Mouse (Mus musculus): ENCODE results near the gene Ppih. TPM values are rescaled to one million over a fixed set of nuclear protein-coding genes. Genes with fewer than 3 reads are reported as not detected.

The Ppih gene
- 9.1 and 9.5 TPM in 2 replicates for polyA plus RNA-seq (2012; rRNA removed)

DNA sequence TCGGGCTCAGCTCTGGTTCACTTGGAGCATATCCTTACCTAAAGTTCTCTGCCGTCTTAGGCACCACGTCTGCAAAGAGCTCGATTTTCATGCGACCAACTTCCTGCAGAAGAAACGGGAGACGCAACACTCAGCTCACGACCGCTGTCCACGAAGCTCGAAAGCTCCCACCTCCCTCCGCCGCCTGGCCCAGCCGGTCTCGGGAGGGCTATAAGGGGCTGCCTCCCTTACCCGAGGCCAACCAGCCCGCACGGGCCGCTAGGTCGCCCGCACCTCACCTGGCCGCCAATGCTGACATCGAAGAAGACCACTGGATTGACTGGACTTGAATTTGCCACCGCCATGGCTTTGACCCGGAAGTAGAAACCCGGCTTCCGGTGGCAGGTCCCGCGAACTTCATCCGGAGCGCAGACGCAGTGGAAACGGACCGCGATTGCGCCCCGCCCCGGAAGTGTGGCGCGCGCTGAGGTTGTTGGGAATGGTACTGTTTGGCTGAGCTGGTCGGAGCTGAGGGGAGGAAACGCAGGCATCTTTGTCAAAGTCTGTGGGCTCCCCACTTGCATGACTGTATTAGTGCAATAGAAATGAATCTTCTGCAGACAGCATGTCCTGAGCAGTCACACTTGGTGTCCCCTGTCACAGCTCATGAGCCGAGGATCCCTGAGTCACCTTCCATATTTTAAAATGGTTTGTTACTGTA lies at the start of gene Ppih:
Ppih (minus strand) TSS at position 416 of the 700 bp plus-strand sequence.
- DNase-seq (ENCODE audit: low read depth), result peak; percentile 38

DNA sequence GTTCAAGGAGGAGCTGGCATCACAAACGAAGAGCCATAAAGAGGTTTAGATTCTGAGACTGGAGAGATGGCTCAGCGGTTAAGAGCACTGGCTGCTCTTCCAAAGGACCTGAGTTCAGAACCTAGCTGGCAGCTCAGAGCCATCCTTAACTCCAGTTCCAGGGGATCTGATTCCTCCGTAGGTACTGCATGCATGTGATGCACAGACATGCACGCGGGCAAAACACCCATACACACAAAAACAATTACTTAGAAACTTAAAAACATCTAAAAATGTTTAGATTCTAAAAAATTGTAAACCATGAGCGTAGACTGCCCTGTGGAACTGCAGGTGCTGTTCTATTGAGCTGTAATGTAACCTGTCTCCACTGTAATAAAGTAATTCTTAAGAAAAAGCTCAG lies 49.1 kb upstream of the Ppih start:
- DNase-seq (ENCODE audit: low read depth), result no peak

DNA sequence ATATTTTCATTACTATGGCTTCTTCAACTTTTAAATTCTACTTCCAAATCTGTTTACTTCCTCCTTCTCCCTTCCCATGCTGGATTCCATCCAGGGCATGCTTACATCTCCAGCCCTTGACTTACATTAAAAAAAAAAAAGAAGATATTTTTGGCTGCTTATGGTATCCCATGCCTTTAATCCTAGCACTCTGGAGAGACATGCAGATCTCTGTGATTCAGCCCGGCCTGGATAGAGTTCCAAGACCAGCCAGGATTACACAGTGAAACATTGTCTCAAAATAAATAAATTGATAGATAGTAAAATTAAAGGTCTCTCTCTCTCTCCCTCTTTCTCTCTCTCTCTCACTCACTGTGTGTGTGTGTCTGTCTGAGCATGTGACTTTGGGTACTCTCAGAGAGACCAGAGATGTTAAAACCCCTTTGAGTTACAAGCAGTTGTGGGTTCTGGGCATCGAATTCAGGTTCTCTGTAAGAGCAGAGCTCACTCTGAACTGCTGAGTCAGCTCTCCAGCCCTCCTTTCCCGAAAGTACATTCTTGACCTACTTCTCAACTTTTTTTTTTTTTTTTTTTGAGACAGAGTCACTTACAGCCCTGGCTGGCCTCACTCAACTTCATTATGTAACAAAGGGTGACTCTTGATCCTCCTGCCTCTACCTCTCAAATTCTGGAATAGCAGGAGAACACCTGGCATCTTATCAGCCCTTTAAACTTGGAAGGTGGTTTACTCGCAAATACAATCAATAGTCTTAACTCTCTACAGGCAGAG lies 46.6 kb upstream of the Ppih start:
- DNase-seq (ENCODE audit: low read depth), result no peak

DNA sequence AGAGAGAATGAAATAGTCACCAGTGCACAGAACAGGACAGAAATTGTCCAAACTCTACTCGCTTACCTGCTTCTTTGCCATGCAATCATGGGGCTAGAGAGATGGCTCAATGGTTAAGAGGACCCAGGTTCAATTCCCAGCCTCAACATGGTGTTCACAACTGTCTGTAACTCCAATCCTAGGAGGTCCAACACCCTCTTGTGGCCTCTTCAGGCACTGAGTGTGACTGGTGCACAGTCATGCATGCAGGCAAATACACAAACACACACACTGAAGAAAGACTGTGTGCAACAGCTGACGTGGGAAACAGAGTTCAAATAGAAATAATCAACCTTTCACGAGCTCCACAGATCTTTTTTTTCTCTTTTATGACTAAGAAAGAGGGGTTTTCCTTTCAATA lies 41.9 kb upstream of the Ppih start:
- DNase-seq (ENCODE audit: low read depth), result no peak

DNA sequence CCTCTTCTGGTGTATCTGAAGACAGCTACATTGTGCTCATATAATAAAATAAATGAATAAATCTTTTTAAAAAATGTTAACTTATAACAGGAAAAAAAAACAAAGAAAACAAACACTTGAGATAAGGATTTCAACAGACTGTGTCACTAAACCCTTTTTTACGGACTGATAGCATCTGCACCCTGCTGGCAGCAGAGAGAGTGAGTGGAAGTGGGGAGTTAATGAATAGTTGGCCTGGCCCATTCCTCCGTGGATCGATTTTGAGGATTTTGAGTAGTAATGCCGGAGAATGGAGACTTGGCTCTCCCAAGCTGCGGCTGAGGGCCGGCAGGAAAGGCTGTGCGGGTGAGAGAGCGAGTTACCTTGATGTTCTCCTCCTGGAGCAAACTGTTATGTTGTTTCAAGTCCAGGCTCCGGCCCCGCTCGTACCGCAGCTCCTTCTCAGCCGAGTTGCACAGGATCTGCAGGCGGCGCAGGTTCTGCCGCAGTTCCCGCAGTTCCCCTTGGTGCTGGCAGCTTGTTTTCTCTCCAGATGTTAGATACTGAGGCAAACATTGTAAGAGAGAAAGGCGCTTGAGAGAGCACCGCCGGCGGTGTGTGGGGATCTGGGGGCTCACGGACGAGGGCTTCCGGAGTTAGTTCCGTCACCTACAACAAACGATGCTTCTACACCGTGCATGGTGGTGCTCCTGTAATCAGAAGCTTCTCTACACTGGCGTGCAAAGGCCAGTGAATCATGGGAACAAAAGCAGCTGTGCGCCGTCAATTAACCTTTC lies 39.0 kb upstream of the Ppih start:
- DNase-seq (ENCODE audit: low read depth), result no peak

DNA sequence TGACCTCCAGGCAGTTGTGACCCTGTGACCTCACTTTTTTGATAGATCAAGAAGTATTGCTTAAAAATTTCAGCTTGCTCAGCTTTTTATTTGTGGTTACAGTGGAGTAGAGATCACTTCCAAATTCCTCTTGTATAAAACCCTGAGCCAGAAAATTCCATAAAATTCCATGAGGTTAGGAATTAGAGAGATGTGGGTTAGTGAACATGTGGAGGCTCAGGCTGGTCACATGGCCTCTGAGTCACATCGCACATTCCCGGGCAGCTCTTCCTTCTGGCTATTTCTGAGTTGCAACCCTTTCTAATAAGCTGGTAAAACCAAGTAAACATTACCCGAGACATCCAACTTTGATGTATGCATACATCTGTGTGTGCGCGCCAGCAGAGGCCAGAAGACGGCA lies 25.2 kb upstream of the Ppih start:
- DNase-seq (ENCODE audit: low read depth), result no peak

DNA sequence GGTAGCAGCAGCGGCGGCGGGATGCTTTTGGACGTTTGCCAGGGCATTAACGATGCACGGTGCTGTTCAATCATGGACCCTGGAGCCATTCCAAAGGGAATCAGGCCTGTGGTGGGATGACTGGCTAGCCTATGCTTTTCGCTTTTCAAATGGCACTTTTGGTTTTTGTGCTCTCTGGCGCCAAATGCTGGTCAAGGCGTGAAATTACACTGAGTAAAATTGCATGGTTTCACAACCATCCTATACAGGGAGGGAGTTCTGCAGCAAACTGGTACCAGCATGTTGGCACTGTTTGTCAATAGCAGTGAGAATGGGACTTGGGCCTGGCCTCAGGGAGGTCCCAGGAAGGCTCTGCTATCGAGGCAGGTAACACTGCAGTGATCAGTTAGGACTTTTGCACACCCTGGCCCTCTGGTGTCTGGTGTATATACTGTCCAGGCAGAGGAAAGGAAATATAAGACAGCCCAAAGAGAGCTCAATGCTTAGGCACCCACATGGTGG lies 18.6 kb upstream of the Ppih start:
- DNase-seq (ENCODE audit: low read depth), result no peak

DNA sequence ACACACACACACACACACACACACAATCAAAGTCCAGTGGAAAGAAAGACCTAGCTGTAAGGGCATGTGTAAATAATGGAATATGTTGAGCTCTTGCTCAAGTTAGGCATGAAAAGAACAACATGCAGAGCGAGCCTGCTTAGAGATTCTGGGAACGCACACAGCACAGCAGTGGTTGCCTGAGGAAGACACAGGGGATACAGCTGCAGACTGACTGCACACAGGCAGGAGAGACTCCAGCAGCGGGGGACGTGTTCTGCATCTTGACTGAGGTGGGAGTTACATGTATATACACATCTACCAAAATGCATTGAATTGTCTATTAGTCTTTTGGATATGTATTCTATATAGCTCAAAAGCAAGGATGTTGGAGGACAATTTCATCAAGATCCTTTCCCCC lies 18.1 kb upstream of the Ppih start:
- DNase-seq (ENCODE audit: low read depth), result no peak

DNA sequence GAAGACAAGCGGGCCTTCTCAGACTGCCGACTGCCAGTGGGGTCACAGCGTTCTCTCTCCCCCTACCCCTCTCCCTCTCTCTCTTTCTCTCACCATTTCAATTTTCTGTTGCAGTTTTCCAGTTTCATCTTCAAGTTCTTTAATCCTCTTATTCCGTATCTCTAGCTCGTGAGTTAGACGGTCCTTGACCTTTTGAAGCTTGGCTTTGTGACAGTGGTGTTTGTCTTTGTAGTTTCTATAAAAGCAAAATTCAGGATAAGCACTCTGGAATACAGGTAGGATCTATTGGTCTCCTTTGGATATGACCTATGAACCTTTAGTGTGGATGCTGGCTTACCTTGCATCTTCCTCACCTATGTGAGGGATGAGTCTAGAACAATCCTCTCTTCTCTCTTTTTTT lies 13.1 kb upstream of the Ppih start:
- DNase-seq (ENCODE audit: low read depth), result no peak

DNA sequence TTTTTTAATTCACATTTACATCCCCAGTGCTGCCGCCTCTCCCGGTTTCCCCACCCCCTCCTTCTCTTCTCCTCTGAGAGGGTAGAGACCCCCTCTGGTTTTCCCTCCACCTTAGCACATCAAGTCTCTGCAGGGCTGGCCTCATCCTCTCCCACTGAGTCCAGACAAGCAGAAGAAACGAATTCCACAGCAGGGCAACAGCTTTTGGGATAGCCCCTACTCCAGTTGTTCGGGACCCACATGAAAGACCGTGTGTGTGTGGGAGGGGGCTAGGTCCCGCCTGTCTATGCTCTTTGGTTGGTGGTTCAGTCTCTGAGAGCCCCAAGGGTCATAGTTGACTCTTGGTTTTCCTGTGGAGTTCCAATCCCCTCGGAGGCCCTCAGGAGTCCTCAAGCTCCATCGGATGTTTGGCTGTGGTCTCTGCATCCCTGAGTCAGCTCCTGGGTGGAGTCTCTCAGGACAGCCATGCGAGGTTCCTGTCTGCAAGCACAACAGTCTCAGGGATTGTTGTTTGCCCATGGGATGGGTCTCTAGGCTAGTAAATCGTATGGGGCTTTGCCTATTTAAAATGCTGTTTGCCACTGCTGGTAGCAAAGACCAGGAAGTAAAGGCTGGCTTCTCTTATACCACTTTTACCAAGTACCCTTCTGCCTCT lies 677 bp upstream of the Ppih start:
- DNase-seq (ENCODE audit: low read depth), result no peak

DNA sequence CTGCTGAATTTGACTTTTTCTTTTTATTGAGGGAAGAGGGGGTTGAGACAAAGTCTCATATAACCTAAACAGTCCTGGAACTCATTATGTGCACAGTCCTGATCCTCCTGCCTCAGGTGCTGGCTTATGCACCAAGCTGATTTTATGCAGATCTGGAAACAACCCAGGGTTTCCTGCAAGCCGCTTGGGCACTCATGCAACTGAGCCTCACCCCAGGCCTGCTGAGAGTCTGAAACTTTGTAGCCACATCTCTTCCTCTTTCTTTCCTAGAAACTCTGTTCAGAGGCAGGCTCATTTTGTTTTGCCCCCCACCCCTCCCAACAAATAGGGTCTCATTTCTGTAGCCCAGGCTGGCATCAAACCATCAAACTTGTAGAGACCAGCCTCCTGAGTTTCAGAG lies 6.6 kb downstream of the Ppih start:
- DNase-seq (ENCODE audit: low read depth), result no peak

DNA sequence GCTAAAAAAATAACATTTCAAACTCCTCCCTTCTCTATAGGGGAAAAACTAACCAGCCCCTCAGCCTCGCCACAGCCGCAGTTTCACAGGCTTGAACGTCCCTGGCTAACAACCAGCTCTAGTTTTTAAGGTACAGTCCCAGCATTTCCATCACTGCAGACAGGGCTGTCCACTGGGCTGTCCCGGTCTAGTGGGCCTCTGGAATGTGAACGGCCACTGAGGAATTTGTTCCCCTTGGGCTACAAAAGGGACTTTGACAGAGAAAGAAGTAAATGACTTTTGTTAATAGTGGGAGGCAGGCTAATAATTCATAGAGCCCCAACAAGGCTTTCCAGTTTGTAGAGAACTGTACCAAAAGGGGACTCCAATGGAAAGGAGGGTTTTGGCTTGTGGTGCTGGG lies 14.9 kb downstream of the Ppih start:
- no peak for DNase-seq (ENCODE audit: low read depth)

DNA sequence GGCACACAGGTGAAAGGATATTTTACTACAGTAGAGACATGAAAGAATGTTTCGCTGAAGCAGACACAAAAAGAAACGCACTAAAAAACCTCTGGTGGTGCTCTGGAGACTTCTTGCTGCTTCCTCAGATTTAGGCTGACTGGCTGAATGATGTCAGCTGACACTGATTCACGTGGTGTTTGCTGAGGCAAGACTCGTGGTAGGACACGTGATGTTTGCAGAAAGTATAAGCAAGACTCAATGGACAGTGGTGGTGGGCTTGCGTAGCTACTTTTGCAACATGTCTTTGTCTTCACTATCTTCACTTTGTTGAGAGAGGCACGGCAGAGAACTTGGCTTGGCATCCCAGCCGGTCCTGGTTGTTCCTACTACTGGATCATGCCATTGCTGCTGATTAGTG lies 17.1 kb downstream of the Ppih start:
- no peak for DNase-seq (ENCODE audit: low read depth)

DNA sequence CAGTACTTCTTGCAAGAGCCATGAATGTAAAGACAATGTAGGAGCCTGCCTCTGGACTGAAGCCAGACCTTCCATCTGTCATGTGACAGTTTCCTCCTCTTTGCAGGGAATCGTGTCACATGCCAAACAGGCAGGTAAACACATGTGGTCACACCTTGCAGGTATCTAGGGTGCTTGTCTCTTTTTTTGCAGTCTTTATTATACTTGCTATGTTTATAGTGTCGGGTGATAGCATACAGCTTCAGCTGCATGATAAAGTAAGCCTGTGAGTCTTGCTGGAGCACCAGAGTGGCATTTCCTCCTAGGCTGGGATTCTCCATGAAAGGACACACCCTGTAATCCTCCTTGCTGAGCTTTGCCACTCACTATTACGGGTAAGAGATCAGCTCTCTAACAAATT lies 18.6 kb downstream of the Ppih start:
- no peak for DNase-seq (ENCODE audit: low read depth)

DNA sequence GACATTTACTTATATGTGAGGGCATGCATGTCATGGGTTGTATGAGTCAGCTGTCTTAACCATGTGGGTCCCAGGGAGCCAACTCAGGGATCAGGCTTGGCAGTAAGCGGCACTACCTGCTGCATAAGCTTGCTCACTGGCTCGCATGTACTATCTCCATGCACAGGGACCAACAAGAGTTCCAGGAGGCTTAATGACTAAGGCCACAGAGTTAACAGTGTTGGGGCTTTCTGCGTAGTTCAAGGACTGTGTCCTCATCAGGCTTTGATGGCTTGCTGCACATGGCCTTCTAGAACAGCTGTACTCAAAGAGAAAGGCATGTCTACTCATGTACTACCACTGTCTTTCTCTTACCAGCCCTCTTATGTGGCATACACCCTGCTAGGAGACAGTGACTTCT lies 19.6 kb downstream of the Ppih start:
- DNase-seq (ENCODE audit: low read depth), result no peak

DNA sequence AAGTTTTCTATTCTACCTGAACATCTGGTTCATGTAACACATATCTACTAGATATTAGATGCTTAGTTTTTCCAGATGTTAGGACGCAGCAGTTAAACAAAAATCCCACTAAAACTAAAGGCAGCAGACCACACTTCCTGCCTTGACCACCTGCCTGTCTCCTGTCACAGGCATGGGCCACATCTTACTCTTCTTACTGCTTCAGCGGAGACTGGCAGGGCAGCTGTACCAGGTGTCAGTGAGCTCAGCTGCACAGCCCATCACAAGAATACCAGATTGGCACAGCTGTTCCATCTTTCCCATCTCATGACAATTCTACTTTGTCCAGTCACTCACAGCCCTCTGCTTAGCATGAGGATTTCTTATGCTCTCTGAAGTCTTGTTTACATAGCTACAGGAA lies 23.0 kb downstream of the Ppih start:
- no peak for DNase-seq (ENCODE audit: low read depth)

DNA sequence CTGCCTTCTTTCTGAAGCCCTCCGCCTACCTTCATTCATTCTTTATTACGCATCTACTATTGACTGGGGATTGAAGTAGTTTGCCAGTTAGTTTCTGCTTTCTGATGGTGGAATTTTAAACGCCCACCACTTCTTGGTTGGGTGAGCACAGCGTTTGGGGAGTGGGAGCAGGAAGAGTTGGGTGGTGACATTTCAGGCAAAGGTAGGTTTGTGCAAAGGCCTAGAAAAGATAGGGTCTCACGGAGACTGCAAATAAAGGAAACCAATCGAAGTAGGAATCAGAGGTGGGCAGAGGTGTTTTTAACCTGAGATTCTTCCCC lies 25.3 kb downstream of the Ppih start:
- DNase-seq (ENCODE audit: low read depth), result no peak

DNA sequence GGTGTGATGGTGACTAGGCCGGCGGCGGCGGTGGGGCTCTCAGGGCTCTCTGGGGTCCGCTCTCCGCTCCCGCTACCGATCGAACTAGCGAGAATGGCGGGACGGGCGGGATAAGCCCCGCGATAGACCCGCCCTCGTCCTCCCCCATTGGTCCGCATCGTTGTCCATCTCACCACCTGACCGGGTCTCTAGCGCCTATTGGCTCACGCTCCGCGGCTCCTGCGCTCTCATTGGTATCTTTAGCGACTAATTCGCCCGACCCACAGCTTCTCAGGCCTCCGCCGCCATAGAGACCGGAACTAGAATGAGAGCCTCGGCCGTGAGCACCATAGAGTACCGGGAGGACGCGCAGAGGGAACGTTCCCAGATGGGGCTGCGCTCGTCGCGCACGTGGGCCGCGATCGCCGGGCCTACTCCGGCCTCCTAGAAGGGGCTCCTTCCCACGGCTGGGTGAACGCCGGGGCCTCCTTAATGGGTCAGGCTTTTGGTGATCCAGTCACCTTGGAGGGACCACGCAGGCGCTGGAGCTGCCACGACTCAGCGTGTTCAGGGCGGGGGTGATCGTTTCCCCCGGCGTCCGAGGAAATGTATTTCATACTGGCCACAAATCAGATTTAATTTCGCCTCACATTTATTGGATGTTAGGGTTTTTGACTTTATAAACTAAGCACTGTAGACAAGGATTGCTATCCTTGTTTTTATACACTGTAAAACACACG lies 25.8 kb downstream of the Ppih start, which contains the start of gene Ybx1:
Ybx1 (minus strand) TSS at position 190 of the 719 bp plus-strand sequence.
- DNase-seq (ENCODE audit: low read depth), result peak; percentile 81

DNA sequence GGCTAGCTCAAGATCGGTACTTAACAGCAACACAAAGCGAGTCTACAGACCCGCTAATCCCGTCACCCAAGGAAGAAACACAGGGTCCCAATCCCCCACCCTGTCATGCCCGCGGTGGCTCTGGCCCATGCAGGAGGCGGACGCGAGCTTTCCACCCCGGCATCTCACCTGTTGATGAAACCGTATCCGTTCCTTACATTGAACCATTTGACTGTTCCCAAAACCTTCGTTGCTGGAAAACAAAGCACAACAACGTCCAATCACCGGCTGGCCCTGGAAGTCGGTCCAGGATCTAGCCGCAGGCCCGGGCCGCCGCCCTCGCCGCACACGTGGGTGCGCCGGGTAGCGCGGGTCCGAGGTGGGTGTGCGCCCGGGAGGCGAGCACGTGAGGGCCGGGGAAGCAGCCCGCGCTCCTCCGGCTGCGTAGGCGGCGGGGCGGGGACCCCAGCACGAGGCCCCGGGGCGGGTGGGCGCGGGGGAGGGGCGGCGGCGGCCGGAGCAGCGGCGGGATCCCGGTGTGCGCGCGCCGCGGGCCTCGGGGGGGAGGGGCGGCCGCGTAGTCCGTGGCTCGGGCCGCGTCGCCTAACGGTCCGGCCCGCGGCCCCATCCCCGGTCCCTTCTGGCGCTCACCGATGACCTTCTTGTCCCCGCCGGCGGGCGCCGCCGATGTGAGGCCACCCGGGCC lies 26.6 kb downstream of the Ppih start:
- no peak for DNase-seq (ENCODE audit: low read depth)

DNA sequence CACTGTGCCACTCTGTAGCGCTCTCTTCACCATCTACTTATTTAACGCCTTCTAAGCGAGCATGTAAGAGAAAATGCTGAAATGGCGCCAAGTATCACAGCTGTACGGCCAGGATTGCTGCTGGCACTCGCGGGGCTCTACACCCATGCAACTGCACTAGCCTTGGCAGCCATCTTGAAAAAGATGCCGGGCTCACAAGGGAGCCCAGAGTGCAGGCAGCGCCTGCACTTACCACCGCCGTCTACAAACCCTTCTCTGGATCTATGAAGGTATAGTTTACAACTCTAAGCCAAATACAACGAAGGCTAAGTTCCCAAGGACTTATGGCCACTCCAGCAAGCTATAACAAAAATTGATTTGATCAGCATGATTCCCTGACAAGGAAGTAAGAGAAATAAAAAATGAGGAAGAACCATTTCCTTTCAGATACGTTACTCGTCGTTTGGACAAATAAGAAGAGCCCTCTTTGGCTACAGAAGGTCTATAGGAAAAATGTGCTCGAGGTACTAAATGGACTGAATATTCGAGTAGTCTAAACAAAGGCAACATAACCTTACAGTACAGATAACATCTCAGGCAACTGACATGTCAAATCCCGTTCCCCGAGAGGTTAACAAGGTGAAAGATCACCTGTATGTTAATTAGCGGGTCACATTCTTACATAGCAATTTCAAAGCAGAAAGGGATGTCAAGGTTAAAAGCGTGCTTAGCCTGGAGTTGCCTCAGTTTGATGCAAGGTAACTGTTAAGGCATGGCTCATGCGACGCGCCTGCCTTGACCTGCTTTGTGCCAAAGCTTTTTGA lies 27.4 kb downstream of the Ppih start:
- DNase-seq (ENCODE audit: low read depth), result peak; percentile 49
